Mouse (Mus musculus) embryonic stem cell, embryonic (primary cell): Measurements from ENCODE around the gene Iqcf6.
"Not testable (repeated sequence)": the region's sequence is repeated elsewhere in the genome, so short reads cannot be mapped to it uniquely, and the experiment has no call there.

ENCODE experiments used
- CTCF ChIA-PET, 4 experiments: fragments of 300-600 bp in 2 of 4; fragments of 350-600 bp in 2 of 4; sonication (Branson Sonifier 250); formaldehyde crosslinking; loops; one replicate each; lab custom pipeline; 2022; ENCODE audit warnings: inconsistent platforms in 2 of 4; lab: Charles Lee
- POLR2A ChIA-PET, 4 experiments: fragments of 300-600 bp in 2 of 4; fragments of 350-600 bp in 2 of 4; sonication (Branson Sonifier 250); formaldehyde crosslinking; loops; one replicate each; lab custom pipeline; 2022; ENCODE audit warnings: antibody characterized with exemption in 4 of 4, inconsistent platforms in 1 of 4; lab: Charles Lee

The Iqcf6 gene

DNA sequence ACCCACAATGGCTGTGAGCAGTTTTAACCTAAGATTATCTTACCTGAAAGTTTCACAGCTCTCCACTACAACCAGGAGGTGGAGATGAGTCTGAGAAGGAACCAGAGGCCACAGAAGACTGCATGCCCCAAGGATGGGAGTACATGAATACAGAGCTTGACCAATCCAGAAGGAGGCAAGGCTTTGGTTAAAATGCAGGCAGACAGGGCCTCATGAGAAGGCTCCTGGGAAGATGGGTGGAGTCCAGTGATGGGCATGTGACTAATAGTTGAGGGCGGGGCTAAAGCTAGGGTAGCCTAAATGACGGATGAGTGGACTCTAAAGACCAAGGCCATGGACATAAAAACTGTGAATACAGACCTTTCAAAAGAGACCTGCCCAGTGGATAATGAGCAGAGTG is at the start of gene Iqcf6:
Gene Iqcf6 (plus strand): TSS at position 301 of the 400 bp plus-strand sequence.
- POLR2A ChIA-PET: interaction anchor here in 1 of 4 experiments (1.1 to 1.5 kb wide), 2 partner anchors 9 to 17 kb away, joined by 3 read pairs; no protein-coding TSS in a partner anchor
- CTCF ChIA-PET: interaction anchor here in 2 of 4 experiments (1.4 to 1.9 kb wide), 2 partner anchors 17 kb away, joined by 5 to 12 read pairs; no protein-coding TSS in a partner anchor

DNA sequence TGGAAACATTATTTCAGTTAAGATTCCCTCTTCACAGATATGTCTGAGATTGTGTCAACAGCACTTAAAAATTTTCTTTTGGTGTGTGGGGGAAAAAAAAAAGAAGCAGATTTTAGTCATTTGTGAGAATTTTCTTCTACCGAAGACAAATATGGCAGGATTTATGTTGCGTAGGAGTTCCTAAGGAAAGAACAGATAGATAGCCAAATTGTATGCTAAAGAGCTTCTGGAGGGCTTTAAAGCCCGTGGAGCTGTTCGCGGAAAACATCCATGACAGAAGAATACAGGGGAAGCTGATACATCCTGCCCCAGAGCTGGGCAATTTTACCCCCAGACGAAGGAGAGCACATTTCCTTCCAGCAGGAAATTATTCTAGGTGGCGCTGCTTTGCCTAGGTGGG is 46.4 kb upstream of the Iqcf6 start:
- CTCF ChIA-PET: interaction anchor here (0.7 to 2.5 kb wide), 4 partner anchors 11 to 76 kb away, joined by 3 to 21 read pairs (median 4); no protein-coding TSS in a partner anchor
- POLR2A ChIA-PET: interaction anchor here in 2 of 4 experiments (1.7 to 2.5 kb wide), 3 partner anchors 14 to 103 kb away, joined by 3 to 20 read pairs (median 10); partner anchors contain the start of gene Parp3 (in 1 of the 2)

- CTCF ChIA-PET: no interaction called here
- POLR2A ChIA-PET: interaction anchor here in 2 of 4 experiments (1.6 to 1.8 kb wide), 2 partner anchors 30 to 61 kb away, joined by 5 to 7 read pairs; no protein-coding TSS in a partner anchor
Measured at GRCm38 (mm10) chr9:106582552-106582951, 43.8 kb upstream of the Iqcf6 start.

- POLR2A ChIA-PET: interaction anchor here in 1 of 4 experiments (1.0 kb wide), 1 partner anchor 20 kb away, joined by 3 read pairs; no protein-coding TSS in a partner anchor
- CTCF ChIA-PET: no interaction called here
Measured at GRCm38 (mm10) chr9:106592158-106592557, 34.2 kb upstream of the Iqcf6 start.

DNA sequence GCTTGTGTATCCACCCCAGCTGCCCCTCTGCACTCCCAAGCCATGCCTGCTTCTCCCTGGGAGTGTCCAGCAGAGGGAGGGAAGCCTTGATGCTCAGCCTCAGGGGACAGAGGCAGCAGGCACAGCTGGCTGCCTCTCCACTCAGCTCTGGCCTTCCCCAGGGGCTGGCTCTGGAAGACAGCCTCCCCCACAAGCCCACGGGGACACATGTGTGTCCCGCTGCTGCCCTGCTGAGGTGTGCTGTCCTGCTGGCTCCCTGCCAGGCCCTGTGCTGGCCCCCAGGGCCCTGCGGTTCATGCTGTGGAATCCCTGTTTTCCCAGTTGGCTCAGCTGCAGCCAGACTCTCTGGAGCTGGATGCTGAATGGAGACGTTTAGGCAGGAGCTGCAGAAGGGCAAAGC is 31.0 kb upstream of the Iqcf6 start:
- CTCF ChIA-PET: interaction anchor here in 3 of 4 experiments (0.8 to 3.3 kb wide), 6 partner anchors 11 to 64 kb away, joined by 3 to 12 read pairs (median 4); no protein-coding TSS in a partner anchor
- POLR2A ChIA-PET: not testable (repeated sequence)

DNA sequence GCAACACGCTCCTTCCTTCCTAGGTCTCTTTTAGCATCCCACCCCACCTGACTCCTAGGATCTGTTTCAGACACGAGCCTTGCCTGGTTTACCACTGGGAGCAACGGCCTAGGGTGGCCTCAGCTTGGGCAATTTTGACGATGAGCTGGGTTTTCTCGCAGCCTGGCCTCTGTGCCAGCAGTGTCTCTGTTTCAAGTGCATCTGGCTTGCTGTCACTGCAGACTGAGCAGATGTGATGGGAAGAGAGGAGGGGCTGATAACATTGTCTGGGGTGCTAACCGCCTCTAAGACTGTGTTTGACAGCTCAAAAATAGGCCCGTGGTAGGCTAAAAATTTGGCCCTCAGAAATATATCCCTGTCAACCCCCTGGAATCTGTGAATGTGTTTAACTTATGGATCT is 30.5 kb upstream of the Iqcf6 start:
- ChIA-PET CTCF (interaction anchor here in 2 of 4 experiments (0.9 to 3.3 kb wide), 3 partner anchors 11 to 47 kb away, joined by 3 to 12 read pairs (median 10); no protein-coding TSS in a partner anchor), POLR2A (no interaction called here)

DNA sequence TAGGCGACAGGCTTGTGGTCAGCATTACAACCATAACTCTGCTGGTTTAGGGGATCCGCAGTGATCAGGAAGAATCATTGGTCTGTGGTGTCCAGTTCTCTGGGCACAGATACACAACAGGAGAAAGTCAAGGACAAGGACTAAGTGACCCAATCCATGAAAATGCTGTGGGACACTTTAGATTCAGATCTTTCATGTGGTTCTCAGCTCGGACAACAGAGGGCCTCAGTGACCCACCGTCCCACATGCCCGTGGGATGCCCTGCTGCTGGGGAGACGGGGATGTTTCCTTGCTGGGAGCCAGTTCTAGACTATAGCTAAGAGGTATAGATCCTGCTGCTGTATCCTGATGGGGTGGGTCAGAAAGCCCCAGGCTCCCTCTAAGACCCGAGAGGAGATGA is 27.9 kb upstream of the Iqcf6 start:
- ChIA-PET CTCF (interaction anchor here (0.6 to 4.5 kb wide), 21 partner anchors 9 to 1101 kb away, joined by 3 to 57 read pairs (median 4); partner anchors contain the start of gene Grm2 (in 2 of the 4)), POLR2A (interaction anchor here in 2 of 4 experiments (0.7 to 1.6 kb wide), 4 partner anchors 18 to 293 kb away, joined by 3 to 8 read pairs (median 5); partner anchors contain the start of gene Manf (in 1 of the 2))

- POLR2A ChIA-PET: interaction anchor here in 1 of 4 experiments (1.2 kb wide), 1 partner anchor 39 kb away, joined by 3 read pairs; the partner anchor contains the start of gene Iqcf3
Measured at GRCm38 (mm10) chr9:106600546-106600945, 25.8 kb upstream of the Iqcf6 start.

DNA sequence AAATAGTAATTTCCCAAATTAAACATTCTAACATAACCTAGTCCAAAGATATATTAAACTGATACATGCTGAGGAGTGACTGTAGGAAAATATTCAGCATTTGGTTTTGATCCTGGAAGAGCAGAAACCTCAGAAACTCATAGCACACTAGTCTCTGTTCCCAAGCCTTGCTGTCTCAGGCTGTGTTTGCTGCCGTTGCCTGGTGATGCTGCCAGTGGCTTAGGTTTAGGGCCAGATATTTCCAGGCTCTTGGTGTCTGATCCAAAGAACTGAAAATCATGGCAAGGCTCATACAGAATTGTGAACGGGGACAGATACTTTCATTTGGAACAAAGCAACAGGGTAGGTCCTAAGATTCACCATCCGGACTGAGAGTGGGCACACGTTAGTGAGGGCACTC is 15.7 kb upstream of the Iqcf6 start:
- POLR2A ChIA-PET: no interaction called here

More at GRCm38 (mm10) chr9:106600546-106600945, 25.8 kb upstream of the Iqcf6 start:
- CTCF ChIA-PET: interaction anchor here in 3 of 4 experiments (0.6 to 4.5 kb wide), 5 partner anchors 12 to 1104 kb away, joined by 5 to 57 read pairs (median 17); no protein-coding TSS in a partner anchor

DNA sequence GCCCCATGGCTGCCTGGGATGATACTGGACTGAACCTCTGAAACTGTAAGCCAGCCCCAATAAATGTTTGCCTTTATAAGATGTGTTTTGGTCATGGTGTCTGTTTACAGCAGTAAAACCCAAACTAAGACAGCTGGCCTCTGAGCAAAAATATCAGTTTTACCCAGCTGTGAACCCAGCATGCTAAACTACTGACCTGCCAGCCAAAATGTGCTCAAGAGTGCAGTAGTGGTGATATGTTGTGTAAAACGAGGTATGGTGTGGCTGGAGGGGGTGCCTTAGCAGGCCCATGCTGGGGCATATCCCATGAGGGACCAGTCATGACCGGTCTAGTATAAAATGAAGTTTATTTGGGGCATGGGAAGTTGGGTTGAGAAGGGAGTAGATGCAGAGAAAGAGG is 12.4 kb upstream of the Iqcf6 start:
- ChIA-PET CTCF (interaction anchor here in 2 of 4 experiments (0.5 to 1.9 kb wide), 5 partner anchors 14 to 452 kb away, joined by 3 to 5 read pairs (median 3); no protein-coding TSS in a partner anchor), POLR2A (interaction anchor here in 2 of 4 experiments (1.0 to 1.4 kb wide), 4 partner anchors 21 to 278 kb away, joined by 3 to 5 read pairs (median 4); partner anchors contain the start of gene Manf (in 1 of the 2))

More for the DNA sequence above, 15.7 kb upstream of the Iqcf6 start:
- CTCF ChIA-PET: interaction anchor here in 1 of 4 experiments (0.6 kb wide), 1 partner anchor 15 kb away, joined by 8 read pairs; no protein-coding TSS in a partner anchor

DNA sequence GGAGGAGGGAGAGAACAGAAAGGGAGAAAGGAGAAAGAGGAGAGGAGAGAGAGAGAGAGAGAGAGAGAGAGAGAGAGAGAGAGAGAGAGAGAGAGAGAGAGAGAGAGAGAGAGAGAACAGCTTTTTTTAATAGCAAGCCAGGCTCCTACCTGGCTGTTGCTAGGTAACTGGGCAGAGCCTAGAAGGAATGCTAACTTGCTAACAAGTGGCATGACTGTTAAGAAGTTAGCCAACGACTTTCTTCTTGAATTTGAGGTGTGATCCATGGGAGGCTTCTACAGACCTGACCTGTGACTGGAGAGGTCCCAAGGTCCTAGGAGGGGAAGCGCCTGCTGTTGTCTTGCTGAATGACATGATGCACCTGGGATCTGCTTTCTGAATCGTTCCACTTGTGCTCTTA is 11.8 kb upstream of the Iqcf6 start:
- ChIA-PET CTCF (interaction anchor here in 2 of 4 experiments (0.6 to 0.9 kb wide), 2 partner anchors 10 to 112 kb away, joined by 3 to 6 read pairs; no protein-coding TSS in a partner anchor), POLR2A (interaction anchor here in 2 of 4 experiments (0.8 to 1.1 kb wide), 2 partner anchors 19 to 23 kb away, joined by 3 read pairs; no protein-coding TSS in a partner anchor)

- CTCF ChIA-PET: interaction anchor here in 2 of 4 experiments (1.0 to 3.5 kb wide), 3 partner anchors 9 to 27 kb away, joined by 3 to 9 read pairs (median 9); no protein-coding TSS in a partner anchor
- POLR2A ChIA-PET: interaction anchor here in 1 of 4 experiments (1.0 to 1.4 kb wide), 2 partner anchors 9 to 275 kb away, joined by 3 to 4 read pairs; partner anchors contain the start of gene Manf
Measured at GRCm38 (mm10) chr9:106616306-106616705, 10.1 kb upstream of the Iqcf6 start.

DNA sequence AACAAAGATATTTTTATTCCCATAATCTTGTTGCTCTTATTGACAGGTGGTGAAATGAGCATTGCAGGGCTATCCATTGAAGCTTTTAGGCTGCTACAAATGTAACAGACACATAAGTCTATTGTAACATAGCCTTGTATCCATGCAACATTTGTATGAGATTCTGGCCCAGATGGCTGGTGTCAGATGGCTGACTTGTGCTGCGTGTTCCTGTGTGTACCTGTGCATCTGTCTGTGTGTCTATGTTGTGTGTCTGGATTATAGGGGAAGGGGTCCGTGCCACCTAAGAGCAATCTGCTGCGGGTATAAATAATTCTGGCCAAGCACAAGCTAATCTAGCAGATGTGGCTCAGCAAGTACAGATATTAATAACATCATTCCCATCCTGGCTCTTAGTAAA is 8.9 kb upstream of the Iqcf6 start:
- ChIA-PET POLR2A (interaction anchor here in 2 of 4 experiments (0.8 to 1.1 kb wide), 3 partner anchors 9 to 183 kb away, joined by 3 read pairs; partner anchors contain the start of gene Iqcf6 (in 1 of the 2)), CTCF (interaction anchor here in 1 of 4 experiments (3.5 kb wide), 1 partner anchor 26 kb away, joined by 9 read pairs; no protein-coding TSS in a partner anchor)

- CTCF ChIA-PET: interaction anchor here in 2 of 4 experiments (0.8 to 1.5 kb wide), 3 partner anchors 15 to 16 kb away, joined by 3 to 8 read pairs (median 4); no protein-coding TSS in a partner anchor
- POLR2A ChIA-PET: interaction anchor here in 3 of 4 experiments (0.6 to 1.7 kb wide), 4 partner anchors 14 to 196 kb away, joined by 3 to 5 read pairs (median 4); no protein-coding TSS in a partner anchor
Measured at GRCm38 (mm10) chr9:106627796-106628195, 1.4 kb downstream of the Iqcf6 start.

GRCm38 (mm10) chr9:106632185-106632584 is 5.8 kb downstream of the Iqcf6 start:
- ChIA-PET POLR2A (interaction anchor here in 2 of 4 experiments (0.6 to 3.1 kb wide), 2 partner anchors 11 to 24 kb away, joined by 4 to 13 read pairs; no protein-coding TSS in a partner anchor), CTCF (interaction anchor here in 3 of 4 experiments (0.6 to 1.5 kb wide), 4 partner anchors 10 to 100 kb away, joined by 3 to 10 read pairs (median 4); no protein-coding TSS in a partner anchor)

- ChIA-PET CTCF (no interaction called here), POLR2A (no interaction called here)
Measured at GRCm38 (mm10) chr9:106638154-106638553, 11.8 kb downstream of the Iqcf6 start.

DNA sequence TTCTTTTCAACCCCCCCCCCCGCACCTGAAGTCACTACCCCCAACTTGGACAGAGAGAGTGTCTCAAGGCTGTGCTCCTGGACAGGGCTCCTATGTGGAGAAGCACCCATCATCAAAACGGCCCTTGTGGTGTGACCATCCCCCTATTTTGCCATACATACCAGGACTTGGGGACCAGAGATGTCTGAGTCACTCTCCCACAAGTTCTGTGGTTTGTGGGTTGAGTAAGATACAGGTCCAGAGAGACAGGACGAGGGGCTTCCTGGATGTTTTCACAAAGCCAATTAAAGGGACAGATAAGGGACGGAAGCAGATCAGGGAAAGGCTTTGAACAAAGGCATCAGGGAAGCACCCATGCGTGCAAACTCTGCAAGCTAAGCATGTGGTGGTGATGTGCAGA is 15.0 kb downstream of the Iqcf6 start:
- ChIA-PET CTCF (interaction anchor here in 1 of 4 experiments (1.2 kb wide), 1 partner anchor 9 kb away, joined by 3 read pairs; no protein-coding TSS in a partner anchor), POLR2A (interaction anchor here in 1 of 4 experiments (0.6 kb wide), 1 partner anchor 208 kb away, joined by 4 read pairs; no protein-coding TSS in a partner anchor)

DNA sequence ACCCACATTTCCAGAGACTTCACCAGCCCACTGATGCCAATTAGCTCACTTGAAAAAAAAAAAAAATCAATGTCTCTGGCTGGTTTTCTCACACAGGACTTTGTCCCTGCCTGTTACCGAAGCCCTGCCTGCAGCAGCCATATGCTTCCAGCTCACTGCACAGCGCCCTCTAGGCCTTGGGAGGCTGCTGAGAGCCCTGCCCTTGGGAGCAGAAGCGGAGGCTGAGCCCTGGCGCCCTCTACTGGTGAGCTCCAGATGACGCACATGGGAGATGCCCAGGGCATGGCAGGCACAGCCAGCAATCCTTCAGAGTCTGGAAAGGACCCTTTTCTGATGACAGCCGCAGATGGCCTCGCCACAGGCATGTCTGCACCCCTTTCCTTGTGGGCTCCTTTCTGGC is 16.7 kb downstream of the Iqcf6 start:
- POLR2A ChIA-PET: interaction anchor here (0.6 to 2.3 kb wide), 33 partner anchors 9 to 431 kb away, joined by 3 to 15 read pairs (median 3); partner anchors contain the start of genes Manf (in 2 of the 4), Acy1 (in 1 of the 4), Grm2 (in 1 of the 4) and Iqcf6 (in 1 of the 4)

More for the DNA sequence above, 16.7 kb downstream of the Iqcf6 start:
- CTCF ChIA-PET: interaction anchor here (0.5 to 2.9 kb wide), 165 partner anchors 9 to 1342 kb away, joined by 3 to 57 read pairs (median 4); partner anchors contain the start of genes Grm2 (in 4 of the 4), Parp3 (in 4 of the 4), Manf (in 3 of the 4) and Rrp9 (in 3 of the 4)
